Comparison of ENCODE assay signal across 15 mouse cellular contexts in genomic region chr4:139590446-139590845, GRCm38 (mm10). TPM values are rescaled to one million over a fixed set of nuclear protein-coding genes. Genes with fewer than 3 reads are reported as not detected.
DNase-seq lines count a peak whose midpoint lies in the region; ATAC-seq and TF ChIP-seq lines count a peak whose summit lies in the region.
"Had no signal": no experiment of that assay in that cellular context is flagged by ENCODE, and none has a peak within 500 bp of the region (broad histone marks: within the 10 kb centered on the region; RNA-seq: fewer than 3 reads in every experiment).

No protein-coding gene starts in this region.

- no peak overlapping the region for H3K4me3 ChIP-seq in hindbrain, postnatal 0 days (ENCODE audit: low read length)
- H3K4me3 ChIP-seq: liver, embryonic 12.5 days had no signal

- peaks cover 16% of the 10 kb centered on the region; the same call in 1 of the 2 replicates for H3K4me1 ChIP-seq in hindbrain, postnatal 0 days (ENCODE audit: insufficient read depth, low read length)

- intact Hi-C loops in left cerebral cortex, postnatal 4 days (cut with DNase I), result no loop called here
- intact Hi-C loops in left cerebral cortex, postnatal 14 days (cut with DNase I), result no loop called here
- intact Hi-C loops in heart, postnatal 36 days (cut with DNase I), result no loop called here

- no peak overlapping the region for H3K27ac ChIP-seq in hindbrain, postnatal 0 days
- H3K27ac ChIP-seq: liver, embryonic 12.5 days had no signal

- 42% methylated on average over 4 of the region's 4 CpGs for WGBS in hindbrain, postnatal 0 days

- no peak overlapping the region for H3K4me2 ChIP-seq in hindbrain, postnatal 0 days (ENCODE audit: low read depth, low read length)
- H3K4me2 ChIP-seq: liver, embryonic 12.5 days had no signal

- H3K27me3 ChIP-seq in hindbrain, postnatal 0 days (ENCODE audit: insufficient read depth, low read length), result no peaks in the 10 kb centered on the region
- H3K27me3 ChIP-seq: liver, embryonic 12.5 days had no signal

- no peak for TF ChIP-seq CTCF in hindbrain, postnatal 0 days (IDR thresholded peaks at IDR 0.05; ENCODE audit: low read depth)

- peak; percentile 79 for DNase-seq in left cerebral cortex, postnatal 4 days
- DNase-seq in left cerebral cortex, postnatal 14 days (ENCODE audit: low spot score in 2 of 2), result no peak
- peak; percentile 89 to 93 for DNase-seq in cerebellum, postnatal 10 days
- DNase-seq in hindbrain, postnatal 0 days (ENCODE audit: low spot score), result peak; percentile 73
- peak; percentile 60 for DNase-seq in retina, postnatal 7 days (ENCODE audit: low read depth, low spot score)
- no peak for DNase-seq in heart, postnatal 36 days
- DNase-seq in urinary bladder, postnatal 10 days (ENCODE audit: low spot score), result no peak
- DNase-seq: forebrain, postnatal 0 days; heart, postnatal 14 days; kidney, postnatal 25 days; thymus, adult 2 months had no signal

- ATAC-seq in hindbrain, postnatal 0 days, result peak; percentile 44; the same call in 1 of the 2 replicates
- ATAC-seq: activated CD4-positive, CD25-positive, alpha-beta regulatory T cell, adult 4 months; forebrain, postnatal 0 days; liver, embryonic 12.5 days had no signal

- H3K9me3 ChIP-seq in hindbrain, postnatal 0 days (ENCODE audit: low read length), result no peaks in the 10 kb centered on the region
- H3K9me3 ChIP-seq: liver, embryonic 12.5 days had no signal

- H3K36me3 ChIP-seq in hindbrain, postnatal 0 days (ENCODE audit: insufficient read depth, low read length), result no peaks in the 10 kb centered on the region
- H3K36me3 ChIP-seq: liver, embryonic 12.5 days had no signal

- H3K9ac ChIP-seq in hindbrain, postnatal 0 days (replicated peaks; ENCODE audit: low read length), result no peak overlapping the region
- H3K9ac ChIP-seq: forebrain, postnatal 0 days; liver, embryonic 12.5 days had no signal

RNA-seq across cellular contexts. Expression of gene Gm21969, which starts 12.5 kb away (rescaled TPM):
- under 1 TPM in 1 of 2 experiments, not detected in 1; 0.12 TPM for total RNA-seq in left cerebral cortex, postnatal 4 days (2021)
- total RNA-seq in left cerebral cortex, postnatal 14 days (2021), result not detected
- not detected in 2 replicates for total RNA-seq in hindbrain, postnatal 0 days (2014; rRNA removed)
- polyA plus RNA-seq in hindbrain, postnatal 0 days (2015; fragmentation: Nextera tagmentation; extraction: Ambion mirVana), result not detected in 2 replicates
- not detected for total RNA-seq in heart, postnatal 36 days (2021)
- total RNA-seq: CH12.LX; forebrain, postnatal 0 days; heart, postnatal 14 days; megakaryocyte progenitor cell, adult 5-6 weeks had no signal
- polyA plus RNA-seq: activated CD4-positive, CD25-positive, alpha-beta regulatory T cell, adult 4 months; forebrain, postnatal 0 days; liver, embryonic 12.5 days; thymus, adult 2 months had no signal

RNA-seq across cellular contexts. Expression of gene Aldh4a1, which starts 32.2 kb away (rescaled TPM):
- total RNA-seq in left cerebral cortex, postnatal 4 days (2021), result 10 to 100 TPM; 23.6 to 25.0 TPM
- 10 to 100 TPM; 17.4 to 18.1 TPM for total RNA-seq in left cerebral cortex, postnatal 14 days (2021)
- 30.0 and 43.3 TPM in 2 replicates for total RNA-seq in hindbrain, postnatal 0 days (2014; rRNA removed)
- 26.6 and 27.6 TPM in 2 replicates for polyA plus RNA-seq in hindbrain, postnatal 0 days (2015; fragmentation: Nextera tagmentation; extraction: Ambion mirVana)
- total RNA-seq in heart, postnatal 36 days (2021), result 10 to 100 TPM; 73.7 to 76.3 TPM

Comparison
In these comparisons a context has a peak if more than half of its experiments do, and no peak if none do; other contexts are left out.
1. DNase-seq: peak in left cerebral cortex, postnatal 4 days (single experiment), cerebellum, postnatal 10 days (2 of 2), hindbrain, postnatal 0 days (single experiment) and retina, postnatal 7 days (single experiment); none in left cerebral cortex, postnatal 14 days (0 of 2), heart, postnatal 36 days (0 of 2) and urinary bladder, postnatal 10 days (single experiment).